Mouse (Mus musculus): ENCODE data around the gene Arl16. TPM values are rescaled to one million over a fixed set of nuclear protein-coding genes. Genes with fewer than 3 reads are reported as not detected.
A peak's percentile ranks its signal among the peaks of the same experiment; 100 is the strongest.

The Arl16 gene
- total RNA-seq (2012; rRNA removed) (19.8 and 20.8 TPM in 2 replicates), polyA plus RNA-seq (2012; ENCODE audit: insufficient read depth in 1 of 2, insufficient read length in 2 of 2, low read depth in 1 of 2, low replicate concordance in 2 of 2, missing spikeins in 1 of 2) (10 to 100 TPM in 1 of 2 experiments, not detected in 1; 20.0 TPM)

- Histone ChIP-seq H3K4me3 (ENCODE audit: control insufficient read depth in 1 of 2, insufficient read depth in 1 of 2, low read depth in 2 of 2, low read length in 2 of 2) (peak within 1 kb of the TSS; percentile 83 to 87), H3K27me3 (ENCODE audit: control insufficient read depth in 1 of 2, insufficient read depth in 2 of 2, low read length in 2 of 2) (no peaks in the 10 kb centered on the region), H3K9me3 (replicated peaks; ENCODE audit: insufficient read depth, low read length) (no peaks in the 10 kb centered on the region), H3K79me2 (ENCODE audit: control insufficient read depth, insufficient read depth, low read length, poor library complexity) (peaks cover 16% of the 10 kb centered on the region), H3K27ac (ENCODE audit: control insufficient read depth, low read depth, low read length) (peak within 1 kb of the TSS; percentile 25; the same call in 1 of the 2 replicates), H3K36me3 (ENCODE audit: control insufficient read depth in 1 of 2, insufficient read depth in 2 of 2, low read length in 2 of 2) (peaks cover 0 to 11% of the 10 kb centered on the region in 2 experiments; a peak in 2 of 4 replicates), H3K4me1 (ENCODE audit: control insufficient read depth in 1 of 2, insufficient read depth in 2 of 2, low read length in 2 of 2) (peaks cover 8 to 12% of the 10 kb centered on the region in 2 experiments), H3K9ac (ENCODE audit: control insufficient read depth, low read depth, low read length, poor library complexity, severe bottlenecking) (peak within 1 kb of the TSS; percentile 87)
- peak; percentile 100 for DNase-seq (ENCODE audit: low read depth, low spot score)
- TF ChIP-seq NRF1 (IDR thresholded peaks at IDR 0.05; ENCODE audit: insufficient read depth, low read depth, low read length, poor library complexity, severe bottlenecking) (peak; percentile 100; the same call in 1 of the 2 replicates), ETS1 (IDR thresholded peaks at IDR 0.05; ENCODE audit: low read depth, low read length) (peak; percentile 42; the same call in 1 of the 2 replicates), USF2 (IDR thresholded peaks at IDR 0.05; ENCODE audit: borderline replicate concordance in 1 of 2, insufficient read depth in 1 of 2, low read depth in 1 of 2, low read length in 2 of 2) (no peak), MYC (IDR thresholded peaks at IDR 0.05; ENCODE audit: low read depth, low read length) (0 out of 2 replicates have a peak, but pooled peaks have one; percentile 20), POLR2AphosphoS5 (IDR thresholded peaks at IDR 0.05; ENCODE audit: borderline replicate concordance, low read depth, low read length) (no peak), MEF2A (IDR thresholded peaks at IDR 0.05; ENCODE audit: extremely low read depth, insufficient replicate concordance, low read depth, low read length, poor library complexity, severe bottlenecking) (no peak), NELFE (IDR thresholded peaks at IDR 0.05; ENCODE audit: low read depth, low read length) (peak; percentile 95), POLR2A (IDR thresholded peaks at IDR 0.05; ENCODE audit: control insufficient read depth in 1 of 2, insufficient read depth in 1 of 2, low read depth in 1 of 2, low read length in 2 of 2, poor library complexity in 1 of 2) (peak; percentile 88 to 97), TBP (IDR thresholded peaks at IDR 0.05; ENCODE audit: low read depth, low read length) (peak; percentile 85), MXI1 (IDR thresholded peaks at IDR 0.05; ENCODE audit: low read depth, low read length) (peak; percentile 89), ZNF384 (IDR thresholded peaks at IDR 0.05; ENCODE audit: low read depth, low read length) (no peak), POLR2AphosphoS2 (IDR thresholded peaks at IDR 0.05; ENCODE audit: low read length) (peak; percentile 87), ELF1 (IDR thresholded peaks at IDR 0.05; ENCODE audit: low read depth, low read length) (peak; percentile 100), ZC3H11A (IDR thresholded peaks at IDR 0.05; ENCODE audit: low read depth, low read length) (no peak), CHD2 (IDR thresholded peaks at IDR 0.05; ENCODE audit: low read length) (peak; percentile 75), GABPA (IDR thresholded peaks at IDR 0.05; ENCODE audit: low read depth, low read length) (no peak), KAT2A (conservative IDR thresholded peaks at IDR 0.05; ENCODE audit: low read depth, low read length) (peak; percentile 68; the same call in 1 of the 2 replicates), ZKSCAN1 (IDR thresholded peaks at IDR 0.05; ENCODE audit: low read depth, low read length) (0 out of 2 replicates have a peak, but pooled peaks have one; percentile 9), CTCF (IDR thresholded peaks at IDR 0.05 in 2 of 3, conservative IDR thresholded peaks at IDR 0.05 in 1 of 3; ENCODE audit: control insufficient read depth in 1 of 3, insufficient read depth in 1 of 3, low read depth in 2 of 3, low read length in 3 of 3, poor library complexity in 1 of 3, severe bottlenecking in 1 of 3) (no peak), EP300 (IDR thresholded peaks at IDR 0.05; ENCODE audit: low read depth in 1 of 2, low read length in 2 of 2) (no peak; a peak in 1 of 4 replicates), MAX (IDR thresholded peaks at IDR 0.05; ENCODE audit: low read length) (peak; percentile 84; the same call in 1 of the 2 replicates), ZMIZ1 (IDR thresholded peaks at IDR 0.05; ENCODE audit: low read depth, low read length) (peak; percentile 86), RCOR1 (IDR thresholded peaks at IDR 0.05; ENCODE audit: low read depth, low read length) (peak; percentile 13; the same call in 1 of the 2 replicates), BHLHE40 (IDR thresholded peaks at IDR 0.05; ENCODE audit: borderline replicate concordance, low read depth, low read length) (no peak), RAD21 (IDR thresholded peaks at IDR 0.05; ENCODE audit: low read depth, low read length) (no peak), CHD1 (IDR thresholded peaks at IDR 0.05; ENCODE audit: low read depth, low read length) (0 out of 2 replicates have a peak, but pooled peaks have one; percentile 29), JUND (IDR thresholded peaks at IDR 0.05; ENCODE audit: low read depth, low read length) (no peak), SMC3 (IDR thresholded peaks at IDR 0.05; ENCODE audit: low read depth, low read length) (no peak), TAL1 (IDR thresholded peaks at IDR 0.05; ENCODE audit: low read length) (no peak), E2F4 (IDR thresholded peaks at IDR 0.05; ENCODE audit: borderline replicate concordance, low read depth, low read length) (no peak; the same call in 1 of the 2 replicates), TCF12 (IDR thresholded peaks at IDR 0.05; ENCODE audit: low read depth, low read length) (peak; percentile 51), UBTF (IDR thresholded peaks at IDR 0.05; ENCODE audit: borderline replicate concordance, insufficient read depth, low read depth, low read length) (no peak), SIN3A (IDR thresholded peaks at IDR 0.05; ENCODE audit: low read length) (peak; percentile 98), HCFC1 (IDR thresholded peaks at IDR 0.05; ENCODE audit: low read depth, low read length) (peak; percentile 90)
Observed at GRCm38 (mm10) chr11:120467051-120467735, at the start of gene Arl16. TSS of gene Arl16 (minus strand) at chr11:120467607.

All from MEL (cell line).